Mouse (Mus musculus) thymus, postnatal 0 days (tissue): ENCODE measurements around the gene Ppp1ca. TPM values are rescaled to one million over a fixed set of nuclear protein-coding genes. Genes with fewer than 3 reads are reported as not detected.

Experiments
- DNase-seq: peaks from one replicate; pipeline ENCODE4 v3.0.0-alpha.2; 2015; ENCODE audit warnings: low spot score
- polyA plus RNA-seq: library from polyadenylated mRNA; unstranded; fragments of >200 nt; fragmentation: Nextera tagmentation; extraction: Ambion mirVana; gene quantifications from 2 replicates; pipeline ENCODE4 v1.2.1, GENCODE M21; 2015

Ppp1ca gene
- polyA plus RNA-seq, result 995 and 1,030 TPM in 2 replicates

GRCm38 (mm10) chr19:4191528-4192250 is at the start of gene Ppp1ca:
Gene Ppp1ca (plus strand): TSS chr19:4192065.
- DNase-seq, result peak; percentile 97

GRCm38 (mm10) chr19:4142416-4143173 is 49.3 kb upstream of the Ppp1ca start:
- no peak for DNase-seq

GRCm38 (mm10) chr19:4143759-4144268 is 48.1 kb upstream of the Ppp1ca start, which contains the start of gene Cabp4:
Gene Cabp4 (minus strand): TSS chr19:4144033.
- no peak for DNase-seq

- DNase-seq, result peak; percentile 40
Measured at GRCm38 (mm10) chr19:4144550-4145498, 47.0 kb upstream of the Ppp1ca start.

GRCm38 (mm10) chr19:4145936-4146335 is 45.9 kb upstream of the Ppp1ca start:
- DNase-seq, result no peak

GRCm38 (mm10) chr19:4146366-4147021 is 45.4 kb upstream of the Ppp1ca start:
- no peak for DNase-seq

- DNase-seq, result no peak
Measured at GRCm38 (mm10) chr19:4147022-4147405, 44.9 kb upstream of the Ppp1ca start.

GRCm38 (mm10) chr19:4147782-4148490 is 43.9 kb upstream of the Ppp1ca start:
- no peak for DNase-seq

GRCm38 (mm10) chr19:4148491-4148806 is 43.4 kb upstream of the Ppp1ca start, which contains the start of gene Coro1b:
Gene Coro1b (plus strand): TSS chr19:4148619.
- peak; percentile 90 for DNase-seq

GRCm38 (mm10) chr19:4148819-4149218 is 43.0 kb upstream of the Ppp1ca start:
- DNase-seq, result peak; percentile 33

- no peak for DNase-seq
Measured at GRCm38 (mm10) chr19:4149283-4149682, 42.6 kb upstream of the Ppp1ca start.

- DNase-seq, result no peak
Measured at GRCm38 (mm10) chr19:4149764-4150461, 42.0 kb upstream of the Ppp1ca start.

GRCm38 (mm10) chr19:4150567-4151487 is 41.0 kb upstream of the Ppp1ca start:
- DNase-seq, result no peak

- DNase-seq, result no peak
Measured at GRCm38 (mm10) chr19:4151488-4151860, 40.4 kb upstream of the Ppp1ca start.

GRCm38 (mm10) chr19:4151898-4152297 is 40.0 kb upstream of the Ppp1ca start:
- DNase-seq, result no peak

GRCm38 (mm10) chr19:4152445-4153231 is 39.2 kb upstream of the Ppp1ca start:
- no peak for DNase-seq

- DNase-seq, result no peak
Measured at GRCm38 (mm10) chr19:4153232-4153654, 38.6 kb upstream of the Ppp1ca start, which contains the start of gene Ptprcap. Gene Ptprcap (plus strand): TSS chr19:4153604.
